Mouse (Mus musculus): ENCODE results near the gene Grm4. TPM values are rescaled to one million over a fixed set of nuclear protein-coding genes. Genes with fewer than 3 reads are reported as not detected.

Gene Grm4
- 0.19 and 0.50 TPM in 2 replicates for polyA plus RNA-seq (2015; fragmentation: Nextera tagmentation; extraction: Ambion mirVana)

DNA sequence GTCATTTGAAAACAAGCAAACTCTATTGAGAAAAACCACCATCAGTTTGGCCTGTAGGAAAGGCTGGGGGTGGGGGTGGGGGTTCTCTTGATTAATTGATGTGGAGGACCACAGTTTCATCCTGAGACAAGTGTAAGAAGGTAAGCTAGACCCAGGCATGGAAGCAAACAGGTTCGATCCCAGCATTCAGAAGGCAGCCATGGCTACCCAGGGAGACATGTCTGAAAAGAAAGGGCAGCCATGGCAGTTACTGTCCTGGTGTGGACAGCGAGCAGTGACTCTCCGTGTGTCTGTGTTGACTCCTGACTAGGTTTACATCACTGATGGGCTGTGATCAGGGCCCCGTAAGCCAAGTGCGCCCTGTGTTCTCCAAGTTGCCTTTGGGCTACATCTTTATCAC is at the start of gene Grm4:
TSS of gene Grm4 (minus strand) at position 101 of the 400 bp plus-strand sequence.
- H3K27ac ChIP-seq (ENCODE audit: low read length) = no peak within 1 kb of the TSS
- peaks cover 34% of the 10 kb centered on the region for H3K27me3 ChIP-seq (ENCODE audit: control insufficient read depth, insufficient read depth, low read length)
- H3K9ac ChIP-seq (ENCODE audit: low read length) = no peak within 1 kb of the TSS
- WGBS = 70% methylated on average over 5 of the region's 5 CpGs
- no peak for ATAC-seq (ENCODE audit: insufficient read depth, low FRiP score)
- no peaks in the 10 kb centered on the region for H3K4me1 ChIP-seq (ENCODE audit: control insufficient read depth, insufficient read depth, low read length)
- no peaks in the 10 kb centered on the region for H3K9me3 ChIP-seq (replicated peaks; ENCODE audit: control insufficient read depth, low read length)
- H3K4me2 ChIP-seq (ENCODE audit: low read depth, low read length) = no peak within 1 kb of the TSS
- H3K4me3 ChIP-seq (replicated peaks; ENCODE audit: low read length) = no peak within 1 kb of the TSS
- no peaks in the 10 kb centered on the region for H3K36me3 ChIP-seq (ENCODE audit: control insufficient read depth, insufficient read depth, low read length)

DNA sequence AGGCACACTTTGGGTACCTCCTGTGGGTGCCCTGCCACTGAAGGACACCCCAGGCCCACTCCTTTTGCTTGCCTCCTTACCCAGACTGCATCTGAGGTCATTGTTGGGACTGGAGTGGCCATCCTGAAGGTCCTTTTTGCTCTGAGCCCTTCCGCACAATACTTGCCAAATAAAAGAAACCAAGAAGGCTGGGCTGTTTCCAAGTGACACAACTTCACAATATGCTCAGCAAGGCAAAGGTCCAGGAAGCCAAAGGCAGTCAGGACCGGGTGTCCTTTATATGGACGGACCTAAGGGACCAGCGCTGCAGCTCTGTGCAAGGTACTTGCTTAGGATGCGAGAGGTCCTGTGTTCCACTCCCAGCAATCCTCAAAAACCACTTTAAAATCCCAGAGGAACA is 47.0 kb upstream of the Grm4 start:
- Histone ChIP-seq H3K9ac (ENCODE audit: low read length) (no peak overlapping the region), H3K4me3 (replicated peaks; ENCODE audit: low read length) (no peak overlapping the region), H3K36me3 (ENCODE audit: control insufficient read depth, insufficient read depth, low read length) (no peaks in the 10 kb centered on the region), H3K4me1 (ENCODE audit: control insufficient read depth, insufficient read depth, low read length) (peaks cover 9% of the 10 kb centered on the region), H3K9me3 (replicated peaks; ENCODE audit: control insufficient read depth, low read length) (no peaks in the 10 kb centered on the region), H3K27me3 (ENCODE audit: control insufficient read depth, insufficient read depth, low read length) (no peaks in the 10 kb centered on the region), H3K4me2 (ENCODE audit: low read depth, low read length) (no peak overlapping the region), H3K27ac (ENCODE audit: low read length) (no peak overlapping the region)
- WGBS = 91% methylated on average over 5 of the region's 5 CpGs
- ATAC-seq (ENCODE audit: insufficient read depth, low FRiP score) = no peak

DNA sequence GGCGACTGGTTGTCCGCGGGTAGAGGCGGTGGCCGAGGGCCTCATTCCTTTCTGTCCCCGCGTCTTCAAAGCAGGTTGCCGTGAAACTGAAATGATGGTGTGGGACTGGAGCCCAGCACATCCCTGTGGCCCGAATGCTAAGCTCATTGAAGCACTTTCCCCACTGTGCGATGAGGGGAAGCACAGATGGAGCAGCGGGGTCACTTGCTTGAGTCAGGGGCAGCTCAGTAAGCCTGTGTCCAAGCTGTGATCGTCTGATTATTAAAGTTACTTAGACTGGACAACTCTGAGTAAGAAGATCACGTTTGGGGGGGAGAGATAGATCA is 44.7 kb upstream of the Grm4 start:
- Histone ChIP-seq H3K4me1 (ENCODE audit: control insufficient read depth, insufficient read depth, low read length) (peaks cover 15% of the 10 kb centered on the region), H3K27ac (ENCODE audit: low read length) (no peak overlapping the region), H3K27me3 (ENCODE audit: control insufficient read depth, insufficient read depth, low read length) (no peaks in the 10 kb centered on the region), H3K9me3 (replicated peaks; ENCODE audit: control insufficient read depth, low read length) (no peaks in the 10 kb centered on the region), H3K9ac (ENCODE audit: low read length) (peak overlapping the region; percentile 79), H3K4me2 (ENCODE audit: low read depth, low read length) (peak overlapping the region; percentile 93), H3K4me3 (replicated peaks; ENCODE audit: low read length) (peak overlapping the region; percentile 66), H3K36me3 (ENCODE audit: control insufficient read depth, insufficient read depth, low read length) (no peaks in the 10 kb centered on the region)
- WGBS = 1% methylated on average over 13 of the region's 13 CpGs
- no peak for ATAC-seq (ENCODE audit: insufficient read depth, low FRiP score)

DNA sequence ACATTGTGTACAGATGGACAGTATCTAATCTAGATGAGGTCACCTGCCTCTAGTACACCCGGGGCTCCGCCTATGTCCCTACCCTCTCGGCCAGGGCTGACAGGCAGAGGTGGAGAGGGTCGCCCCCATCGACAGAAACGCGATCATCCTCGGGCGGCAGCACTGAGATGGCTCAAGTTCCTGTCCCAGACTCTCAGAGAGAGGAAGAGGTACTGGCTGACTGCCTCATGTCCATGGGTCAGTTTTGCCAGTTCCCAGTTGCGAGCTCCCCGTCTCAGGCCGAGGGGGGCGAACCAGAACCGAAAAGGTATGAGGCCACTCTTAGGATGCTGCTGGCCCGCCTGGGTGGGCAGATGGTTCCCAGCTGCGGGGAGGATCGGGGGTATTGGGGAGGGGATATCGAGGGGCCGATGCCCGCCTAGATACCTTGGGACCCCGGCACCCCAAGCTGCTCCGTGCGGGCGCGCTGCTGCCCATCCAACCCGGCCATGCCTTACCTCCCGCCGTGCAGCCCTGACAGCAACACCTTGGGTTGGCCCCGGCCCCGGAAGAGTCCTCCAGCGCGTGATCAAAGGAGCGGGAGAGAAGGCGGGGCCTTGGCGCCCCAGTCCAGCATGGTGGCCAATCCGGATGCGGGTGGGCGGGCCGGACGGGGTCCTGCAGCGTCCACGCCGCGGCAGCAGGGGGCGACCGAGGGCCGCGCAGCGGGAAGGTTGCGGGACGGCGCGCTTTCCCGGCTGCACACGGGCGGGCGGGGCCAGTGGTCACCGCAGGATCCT is 44.1 kb upstream of the Grm4 start, which contains the start of gene AI413582:
TSS of gene AI413582 (minus strand) at position 594 of the 779 bp plus-strand sequence.
- peak; percentile 94 for ATAC-seq (ENCODE audit: insufficient read depth, low FRiP score)
- H3K36me3 ChIP-seq (ENCODE audit: control insufficient read depth, insufficient read depth, low read length) = no peaks in the 10 kb centered on the region
- peak within 1 kb of the TSS; percentile 65 for H3K27ac ChIP-seq (ENCODE audit: low read length)
- H3K27me3 ChIP-seq (ENCODE audit: control insufficient read depth, insufficient read depth, low read length) = no peaks in the 10 kb centered on the region
- H3K4me1 ChIP-seq (ENCODE audit: control insufficient read depth, insufficient read depth, low read length) = peaks cover 15% of the 10 kb centered on the region
- peak within 1 kb of the TSS; percentile 93 for H3K4me2 ChIP-seq (ENCODE audit: low read depth, low read length)
- WGBS = under 1% methylated on average over 58 of the region's 58 CpGs
- peak within 1 kb of the TSS; percentile 79 for H3K9ac ChIP-seq (ENCODE audit: low read length)
- no peaks in the 10 kb centered on the region for H3K9me3 ChIP-seq (replicated peaks; ENCODE audit: control insufficient read depth, low read length)
- H3K4me3 ChIP-seq (replicated peaks; ENCODE audit: low read length) = peak within 1 kb of the TSS; percentile 66

DNA sequence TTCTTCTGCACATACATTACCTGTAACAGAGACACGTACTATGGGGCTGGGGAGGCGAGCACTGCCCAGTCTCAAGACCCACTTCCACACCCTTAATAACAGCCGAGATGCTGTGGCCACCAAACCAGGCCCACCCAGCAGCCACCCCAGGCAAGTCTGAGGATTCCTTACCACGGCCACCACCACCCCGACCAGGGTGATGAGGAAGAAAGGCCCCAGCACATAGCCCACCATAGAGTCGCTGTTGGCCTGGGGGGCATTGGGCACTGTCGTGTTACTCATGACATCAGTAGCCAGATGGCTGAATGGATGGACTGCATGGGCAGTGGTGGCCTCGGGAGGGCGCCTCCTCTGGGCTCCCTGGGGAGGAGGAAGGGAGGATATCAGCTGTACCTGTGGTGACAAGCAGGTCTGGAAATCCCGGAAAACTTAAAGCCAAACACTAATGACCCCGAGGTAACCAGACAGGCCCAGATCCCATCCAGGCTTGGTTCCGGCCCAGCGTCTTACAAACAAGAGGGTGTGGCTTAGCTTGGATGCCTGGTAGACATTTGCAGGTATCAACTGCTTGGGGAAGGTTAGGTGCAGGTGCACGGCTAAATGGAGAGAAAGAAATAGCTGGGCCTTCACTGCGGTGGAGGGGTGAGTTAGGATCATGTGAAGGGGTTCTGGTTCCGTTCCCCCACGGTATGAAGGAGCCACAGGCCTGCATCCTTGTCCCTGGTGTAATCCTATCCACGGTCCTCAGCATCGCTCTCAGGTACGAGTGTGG is 43.4 kb upstream of the Grm4 start:
- H3K27ac ChIP-seq (ENCODE audit: low read length) = peak overlapping the region; percentile 65; the same call in 1 of the 2 replicates
- peak overlapping the region; percentile 66 for H3K4me3 ChIP-seq (replicated peaks; ENCODE audit: low read length)
- no peaks in the 10 kb centered on the region for H3K9me3 ChIP-seq (replicated peaks; ENCODE audit: control insufficient read depth, low read length)
- peaks cover 15% of the 10 kb centered on the region for H3K4me1 ChIP-seq (ENCODE audit: control insufficient read depth, insufficient read depth, low read length)
- H3K36me3 ChIP-seq (ENCODE audit: control insufficient read depth, insufficient read depth, low read length) = no peaks in the 10 kb centered on the region
- WGBS = 19% methylated on average over 20 of the region's 20 CpGs
- peak overlapping the region; percentile 76 for H3K9ac ChIP-seq (ENCODE audit: low read length)
- ATAC-seq (ENCODE audit: insufficient read depth, low FRiP score) = no peak
- H3K4me2 ChIP-seq (ENCODE audit: low read depth, low read length) = peak overlapping the region; percentile 93
- H3K27me3 ChIP-seq (ENCODE audit: control insufficient read depth, insufficient read depth, low read length) = no peaks in the 10 kb centered on the region

DNA sequence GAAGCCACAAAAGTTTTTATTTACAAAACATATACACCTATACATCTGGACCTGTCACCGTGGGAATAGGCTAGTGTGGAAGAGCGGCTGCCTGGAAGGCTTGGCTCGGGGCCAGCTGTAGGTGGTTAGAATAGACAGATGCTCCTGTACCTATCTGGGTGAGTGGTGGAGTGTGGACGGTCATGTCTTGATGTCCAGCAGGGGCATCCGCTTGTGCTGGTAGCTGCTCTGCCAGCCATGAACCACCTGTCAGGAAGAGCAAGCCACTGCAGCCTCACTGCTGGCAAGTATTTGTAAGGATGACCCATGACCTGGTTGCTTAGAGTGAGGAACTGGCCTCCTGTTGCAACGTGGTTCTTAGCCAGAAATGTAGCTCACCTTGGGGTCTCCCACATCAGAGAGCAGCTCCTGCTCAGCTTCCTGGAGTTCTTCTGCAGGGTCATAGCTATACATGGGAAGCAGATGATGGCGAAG is 42.6 kb upstream of the Grm4 start:
- Histone ChIP-seq H3K4me1 (ENCODE audit: control insufficient read depth, insufficient read depth, low read length) (peaks cover 15% of the 10 kb centered on the region), H3K36me3 (ENCODE audit: control insufficient read depth, insufficient read depth, low read length) (no peaks in the 10 kb centered on the region), H3K4me3 (replicated peaks; ENCODE audit: low read length) (no peak overlapping the region), H3K9ac (ENCODE audit: low read length) (no peak overlapping the region), H3K4me2 (ENCODE audit: low read depth, low read length) (no peak overlapping the region), H3K9me3 (replicated peaks; ENCODE audit: control insufficient read depth, low read length) (no peaks in the 10 kb centered on the region), H3K27me3 (ENCODE audit: control insufficient read depth, insufficient read depth, low read length) (no peaks in the 10 kb centered on the region), H3K27ac (ENCODE audit: low read length) (no peak overlapping the region)
- 52% methylated on average over 7 of the region's 7 CpGs for WGBS
- no peak for ATAC-seq (ENCODE audit: insufficient read depth, low FRiP score)

GRCm38 (mm10) chr17:27561809-27562526 is 40.8 kb upstream of the Grm4 start:
- H3K9me3 ChIP-seq (replicated peaks; ENCODE audit: control insufficient read depth, low read length) = no peaks in the 10 kb centered on the region
- H3K4me1 ChIP-seq (ENCODE audit: control insufficient read depth, insufficient read depth, low read length) = peaks cover 20% of the 10 kb centered on the region
- peak overlapping the region; percentile 13; the same call in 1 of the 2 replicates for H3K27ac ChIP-seq (ENCODE audit: low read length)
- ATAC-seq (ENCODE audit: insufficient read depth, low FRiP score) = no peak
- WGBS = 42% methylated on average over 8 of the region's 11 CpGs
- H3K36me3 ChIP-seq (ENCODE audit: control insufficient read depth, insufficient read depth, low read length) = no peaks in the 10 kb centered on the region
- H3K9ac ChIP-seq (ENCODE audit: low read length) = 0 out of 2 replicates have a peak overlapping the region, but pooled peaks have one; percentile 9
- no peak overlapping the region for H3K4me2 ChIP-seq (ENCODE audit: low read depth, low read length)
- no peak overlapping the region for H3K4me3 ChIP-seq (replicated peaks; ENCODE audit: low read length)
- no peaks in the 10 kb centered on the region for H3K27me3 ChIP-seq (ENCODE audit: control insufficient read depth, insufficient read depth, low read length)

DNA sequence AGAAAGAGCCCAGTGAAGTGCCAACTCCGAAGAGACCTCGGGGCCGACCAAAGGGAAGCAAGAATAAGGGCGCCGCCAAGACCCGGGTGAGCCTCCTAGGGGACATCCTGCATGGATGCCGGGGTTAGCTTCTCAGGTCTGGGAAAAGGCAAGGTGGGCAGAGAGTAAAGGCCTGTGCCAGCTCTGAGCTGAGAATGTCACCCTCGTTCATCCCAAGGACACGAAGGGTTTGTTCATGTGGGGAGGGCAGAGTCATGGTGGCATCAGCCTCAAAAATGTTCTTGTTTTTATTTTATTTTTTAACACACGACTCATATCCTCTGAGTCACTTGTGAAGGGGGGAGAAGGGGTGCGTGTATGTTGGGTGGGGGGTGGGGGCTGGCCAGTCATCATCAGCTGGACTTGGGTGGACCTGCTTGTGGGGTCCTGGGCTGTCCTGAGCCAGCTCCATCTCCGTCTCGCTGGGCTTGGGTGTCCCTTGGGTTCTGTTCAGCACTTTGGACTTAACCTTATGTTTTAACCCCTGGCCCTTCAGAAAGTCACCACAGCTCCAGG is 39.8 kb upstream of the Grm4 start:
- Histone ChIP-seq H3K9me3 (replicated peaks; ENCODE audit: control insufficient read depth, low read length) (no peaks in the 10 kb centered on the region), H3K4me1 (ENCODE audit: control insufficient read depth, insufficient read depth, low read length) (peaks cover 20% of the 10 kb centered on the region), H3K9ac (ENCODE audit: low read length) (no peak overlapping the region), H3K27me3 (ENCODE audit: control insufficient read depth, insufficient read depth, low read length) (no peaks in the 10 kb centered on the region), H3K4me3 (replicated peaks; ENCODE audit: low read length) (no peak overlapping the region), H3K27ac (ENCODE audit: low read length) (no peak overlapping the region), H3K36me3 (ENCODE audit: control insufficient read depth, insufficient read depth, low read length) (no peaks in the 10 kb centered on the region), H3K4me2 (ENCODE audit: low read depth, low read length) (no peak overlapping the region)
- 82% methylated on average over 13 of the region's 13 CpGs for WGBS
- ATAC-seq (ENCODE audit: insufficient read depth, low FRiP score) = no peak
